Mouse (Mus musculus) liver, adult (tissue): ENCODE results near the gene Clock.

Source experiments
- GATA4 ChIP-seq: IDR thresholded peaks from 2 replicates; pipeline ENCODE4 v1.6.1; 2014; ENCODE audit warnings: mild to moderate bottlenecking, low read length; ENCODE audit not compliant: insufficient replicate concordance

Clock gene

GRCm38 (mm10) chr5:76175051-76175450 is 129.5 kb downstream of the Clock start:
- TF ChIP-seq GATA4: no peak

DNA sequence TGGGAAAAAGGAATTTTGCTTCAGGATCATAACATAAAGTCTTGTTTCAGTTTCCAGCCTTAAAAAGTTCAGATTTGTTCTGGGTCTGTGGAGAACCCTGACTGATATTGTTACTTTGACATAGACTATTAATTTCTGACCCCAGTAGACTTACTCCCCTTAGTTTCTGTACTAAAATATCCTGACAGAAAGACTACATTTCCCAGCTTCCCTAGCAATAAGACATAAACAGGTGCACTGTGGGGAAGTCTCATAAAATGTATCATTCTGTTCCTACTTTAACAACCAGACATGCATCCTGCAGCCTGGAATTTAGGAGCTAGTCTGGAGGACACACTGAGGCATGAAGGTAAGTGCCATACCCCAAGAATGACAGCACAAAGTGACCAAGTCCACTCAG is 133.6 kb downstream of the Clock start:
- no peak for TF ChIP-seq GATA4

DNA sequence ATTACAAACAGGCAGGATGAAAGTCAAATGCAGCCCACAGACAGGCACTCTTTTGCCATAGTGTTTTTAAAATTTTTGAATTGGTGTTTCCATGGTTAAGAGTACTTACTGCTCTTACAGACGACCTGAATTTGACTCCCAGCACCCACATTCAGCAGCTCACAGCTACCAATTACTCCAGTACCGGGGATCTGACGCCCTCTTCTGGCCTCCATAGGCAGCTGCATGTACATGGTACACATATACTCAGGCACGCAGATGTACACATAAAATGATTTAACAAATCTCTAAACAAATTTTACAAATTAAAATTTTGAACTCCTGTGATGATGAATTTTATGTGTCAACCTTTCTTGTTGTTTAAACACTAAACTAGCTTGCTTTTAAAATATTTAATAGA is 134.1 kb downstream of the Clock start:
- TF ChIP-seq GATA4: no peak

DNA sequence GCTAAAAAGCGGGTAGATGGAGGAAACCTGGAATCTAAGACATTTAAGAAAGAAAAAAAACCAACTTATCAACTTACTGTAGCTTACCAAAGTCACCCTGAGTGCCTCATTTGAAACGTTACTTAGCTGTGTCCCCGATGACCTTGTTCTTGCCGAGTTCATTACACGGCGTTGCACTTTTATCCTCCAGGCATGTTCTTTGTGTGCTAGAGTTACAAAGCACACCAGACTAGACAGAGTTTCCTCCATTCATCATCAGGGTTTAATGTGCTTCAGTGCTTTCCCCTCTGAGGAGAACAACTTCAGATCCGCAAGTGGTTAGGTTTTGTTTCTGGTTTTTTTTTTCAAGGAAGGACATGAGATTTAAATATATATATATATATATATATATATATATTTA is 139.8 kb downstream of the Clock start:
- TF ChIP-seq GATA4: no peak

GRCm38 (mm10) chr5:76163828-76164390 is 140.7 kb downstream of the Clock start:
- no peak for TF ChIP-seq GATA4

DNA sequence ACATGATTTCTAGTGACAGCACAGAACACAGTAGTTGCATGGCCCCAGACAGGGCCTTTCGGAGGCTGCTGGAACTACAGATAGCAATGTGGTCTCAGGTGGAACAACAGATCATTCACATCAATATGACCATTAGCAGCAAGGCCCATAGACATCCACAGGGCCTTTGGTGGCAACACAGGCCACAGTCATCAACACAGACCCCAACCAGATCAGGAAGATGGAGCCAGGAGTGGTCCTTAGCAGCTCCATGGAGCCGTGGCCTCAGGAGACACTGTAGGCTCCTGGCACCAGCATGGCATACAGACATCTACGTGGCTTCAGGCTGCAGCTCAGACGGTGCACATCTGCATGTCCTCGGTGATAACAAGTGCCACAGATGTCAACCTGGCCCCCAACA is 141.7 kb downstream of the Clock start:
- no peak for TF ChIP-seq GATA4

GRCm38 (mm10) chr5:76161491-76161890 is 143.1 kb downstream of the Clock start:
- no peak for TF ChIP-seq GATA4

- no peak for TF ChIP-seq GATA4
Observed at GRCm38 (mm10) chr5:76160086-76160485, 144.5 kb downstream of the Clock start.
